Mouse (Mus musculus) hindbrain, embryonic 12.5 days (tissue): ENCODE results near the gene Pak1. TPM values are rescaled to one million over a fixed set of nuclear protein-coding genes. Genes with fewer than 3 reads are reported as not detected.

ENCODE experiments used
- ATAC-seq: fragments of 200-750 bp; cut with Nextera tagmentation; 2 replicates; pipeline ENCODE4 v1.8.0; 2017; ENCODE audit warnings: moderate TSS enrichment; ENCODE audit not compliant: low FRiP score
- H3K27ac ChIP-seq: fragments of 300-500 bp; sonication (generic); 2 replicates; pipeline ENCODE4 v1.5.1; 2016; ENCODE audit warnings: mild to moderate bottlenecking
- H3K27me3 ChIP-seq: fragments of 300-500 bp; sonication (generic); 2 replicates; pipeline ENCODE4 v1.6.1; 2016; ENCODE audit warnings: mild to moderate bottlenecking
- H3K36me3 ChIP-seq: fragments of 300-500 bp; sonication (generic); 2 replicates; pipeline ENCODE4 v1.6.1; 2016; ENCODE audit warnings: mild to moderate bottlenecking
- H3K4me1 ChIP-seq: fragments of 300-500 bp; sonication (generic); 2 replicates; pipeline ENCODE4 v1.6.1; 2016
- H3K4me2 ChIP-seq: fragments of 300-500 bp; sonication (generic); replicated peaks from 2 replicates; pipeline ENCODE4 v1.6.1; 2016; ENCODE audit warnings: mild to moderate bottlenecking
- H3K4me3 ChIP-seq: fragments of 300-500 bp; sonication (generic); 2 replicates; pipeline ENCODE4 v1.5.1; 2016; ENCODE audit warnings: mild to moderate bottlenecking
- H3K9ac ChIP-seq: fragments of 300-500 bp; sonication (generic); 2 replicates; pipeline ENCODE4 v1.6.1; 2016; ENCODE audit warnings: mild to moderate bottlenecking, moderate library complexity
- H3K9me3 ChIP-seq: fragments of 300-500 bp; sonication (generic); replicated peaks from 2 replicates; pipeline ENCODE4 v1.6.1; 2016; ENCODE audit warnings: mild to moderate bottlenecking
- WGBS: fragments of 180-500 bp; shearing (Covaris S2); methylation state at CpG from one replicate; pipeline ENCODE4 v1.1.7; 2016; 5-methylcytosine and 5-hydroxymethylcytosine counted together
- polyA plus RNA-seq: library from polyadenylated mRNA; unstranded; fragments of >200 nt; fragmentation: Nextera tagmentation; extraction: Ambion mirVana; gene quantifications from 2 replicates; pipeline ENCODE4 v1.2.1, GENCODE M21; 2016

The Pak1 gene
- 110 and 111 TPM in 2 replicates for polyA plus RNA-seq

DNA sequence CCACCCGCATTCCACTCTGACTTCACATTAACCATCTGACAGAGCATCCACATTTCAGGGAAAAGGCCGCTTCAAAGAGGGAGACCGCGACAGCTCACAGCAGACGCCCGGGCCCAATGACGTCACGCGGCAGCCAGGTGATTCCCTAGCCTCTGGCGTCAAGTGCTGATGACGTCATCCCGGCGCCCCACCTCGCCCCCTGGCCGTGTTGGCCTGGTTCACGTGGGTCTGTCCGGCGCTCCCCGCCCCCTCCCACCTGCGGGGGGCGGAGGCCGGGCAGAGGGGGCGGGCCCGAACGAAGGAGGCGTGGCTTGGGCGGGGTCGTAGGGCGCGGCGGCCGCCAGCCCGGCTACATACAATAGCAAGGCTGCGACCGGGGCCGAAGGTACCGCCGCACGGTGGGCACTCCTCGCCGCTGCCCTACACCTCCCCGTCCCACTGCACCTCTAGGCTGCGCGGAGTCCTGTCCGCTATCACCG lies at the start of gene Pak1:
TSS of gene Pak1 (plus strand) at position 352 of the 479 bp plus-strand sequence.
- no peaks in the 10 kb centered on the region for H3K9me3 ChIP-seq
- H3K27ac ChIP-seq, result peak within 1 kb of the TSS; percentile 73
- peak within 1 kb of the TSS; percentile 83 for H3K4me3 ChIP-seq
- H3K4me1 ChIP-seq, result peaks cover 18% of the 10 kb centered on the region
- under 1% methylated on average over 38 of the region's 46 CpGs for WGBS
- peak; percentile 95 for ATAC-seq
- H3K4me2 ChIP-seq, result peak within 1 kb of the TSS; percentile 68
- H3K36me3 ChIP-seq, result no peaks in the 10 kb centered on the region
- peak within 1 kb of the TSS; percentile 89 for H3K9ac ChIP-seq
- peaks cover 6% of the 10 kb centered on the region; the same call in 1 of the 2 replicates for H3K27me3 ChIP-seq

DNA sequence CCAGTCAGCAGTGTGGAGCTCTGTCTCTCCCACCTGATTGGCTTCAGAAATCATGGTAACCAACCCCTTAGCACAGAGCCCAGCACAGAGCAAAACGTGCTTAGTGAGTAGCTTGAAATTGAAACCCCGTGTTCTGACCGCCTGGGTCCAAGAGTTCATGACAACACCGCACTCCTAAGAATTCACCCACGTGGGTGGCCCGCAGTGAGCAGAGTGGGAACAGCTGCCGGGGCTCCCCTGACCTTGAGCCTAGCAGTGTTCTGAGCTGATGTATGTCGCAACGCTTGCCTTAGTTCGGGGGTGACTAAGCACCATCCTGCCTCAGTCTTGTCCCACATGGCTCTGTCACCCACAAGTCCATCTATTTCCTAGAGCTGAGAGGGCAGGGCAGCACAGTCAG lies 47.4 kb upstream of the Pak1 start:
- H3K27me3 ChIP-seq, result no peaks in the 10 kb centered on the region
- ATAC-seq, result no peak
- WGBS, result 48% methylated on average over 10 of the region's 10 CpGs
- no peaks in the 10 kb centered on the region for H3K9me3 ChIP-seq
- no peak overlapping the region for H3K4me2 ChIP-seq
- no peak overlapping the region for H3K9ac ChIP-seq
- peaks cover 13% of the 10 kb centered on the region for H3K4me1 ChIP-seq
- no peaks in the 10 kb centered on the region for H3K36me3 ChIP-seq
- H3K4me3 ChIP-seq, result no peak overlapping the region
- no peak overlapping the region for H3K27ac ChIP-seq

DNA sequence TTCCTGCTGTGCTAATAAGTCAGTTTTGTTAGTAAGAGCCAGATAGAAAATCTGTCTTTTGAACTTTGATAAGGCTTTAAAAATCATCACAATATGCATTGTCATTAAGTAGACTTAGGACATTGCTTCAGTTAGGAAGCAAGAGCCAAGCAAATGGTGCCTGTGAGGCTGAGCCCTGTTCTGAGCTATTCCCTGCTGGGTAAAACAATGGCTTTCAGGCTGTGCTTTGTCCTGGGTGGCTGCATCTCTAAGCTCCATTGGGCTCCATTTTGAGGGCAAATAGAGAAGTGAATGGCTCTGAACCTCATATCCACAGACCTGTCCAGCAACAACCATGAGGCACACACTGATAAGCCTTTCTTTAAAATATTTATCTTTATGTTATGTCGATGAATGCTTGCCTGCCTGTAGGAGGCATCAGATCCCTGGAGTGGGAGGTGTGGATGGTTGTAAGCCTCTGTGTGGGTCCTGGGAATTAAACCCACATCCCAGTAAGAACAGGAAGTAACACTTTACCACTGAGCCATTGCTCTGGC lies 46.5 kb upstream of the Pak1 start:
- Histone ChIP-seq H3K9me3 (no peaks in the 10 kb centered on the region), H3K4me2 (no peak overlapping the region), H3K27me3 (no peaks in the 10 kb centered on the region), H3K4me3 (no peak overlapping the region), H3K9ac (no peak overlapping the region), H3K27ac (no peak overlapping the region), H3K36me3 (no peaks in the 10 kb centered on the region), H3K4me1 (peaks cover 12% of the 10 kb centered on the region)
- 26% methylated on average over 1 of the region's 1 CpGs for WGBS
- no peak for ATAC-seq

DNA sequence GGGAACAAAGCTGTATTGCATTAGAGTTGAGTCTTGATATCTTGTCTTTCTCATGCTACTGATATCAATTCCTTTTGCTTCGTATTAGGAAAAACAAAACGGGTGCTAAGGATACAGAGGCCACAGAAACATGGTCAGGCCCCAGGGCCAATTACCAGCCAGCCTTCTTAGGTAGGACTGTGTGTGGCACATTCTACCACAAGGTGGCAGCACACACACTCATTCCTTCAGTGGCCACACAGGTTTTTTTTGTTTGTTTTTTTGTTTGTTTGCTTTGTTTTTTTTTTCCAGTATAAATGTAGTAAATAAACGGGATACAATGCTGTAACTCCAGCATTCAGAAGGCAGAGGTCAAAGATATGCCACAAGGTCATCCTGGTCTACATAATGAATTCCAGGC lies 43.0 kb upstream of the Pak1 start:
- WGBS, result 27% methylated on average over 3 of the region's 3 CpGs
- no peak for ATAC-seq

DNA sequence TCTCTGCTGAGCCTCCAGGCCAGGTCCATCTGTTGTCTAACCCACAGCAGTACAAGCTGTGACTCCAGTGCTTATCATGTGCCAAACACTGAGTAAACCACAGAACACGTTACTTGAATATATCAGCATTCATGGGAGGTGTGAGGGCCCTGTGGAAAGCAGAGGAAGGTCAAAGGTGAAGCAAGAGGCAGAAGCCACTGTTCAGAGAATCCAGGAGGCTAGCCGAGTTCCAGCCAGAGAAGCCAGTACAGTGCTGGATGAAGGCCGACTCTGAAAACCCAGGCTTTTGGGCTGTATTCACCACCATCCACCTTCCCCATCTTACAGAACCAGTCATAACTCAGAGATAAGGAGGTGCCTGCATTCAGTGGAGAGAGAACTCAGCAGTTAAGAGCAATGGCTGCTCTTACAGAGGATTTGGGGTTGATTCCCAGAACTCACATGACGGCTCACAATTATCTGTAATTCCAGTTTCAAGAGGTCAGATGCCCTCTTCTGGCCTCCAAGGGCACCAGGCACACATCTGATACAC lies 41.1 kb upstream of the Pak1 start:
- H3K27ac ChIP-seq, result no peak overlapping the region
- H3K4me2 ChIP-seq, result no peak overlapping the region
- 72% methylated on average over 4 of the region's 4 CpGs for WGBS
- H3K27me3 ChIP-seq, result no peaks in the 10 kb centered on the region
- no peaks in the 10 kb centered on the region for H3K36me3 ChIP-seq
- H3K4me3 ChIP-seq, result no peak overlapping the region
- no peak overlapping the region for H3K9ac ChIP-seq
- ATAC-seq, result no peak; the same call in 1 of the 2 replicates
- H3K4me1 ChIP-seq, result peaks cover 13% of the 10 kb centered on the region
- H3K9me3 ChIP-seq, result no peaks in the 10 kb centered on the region

More for the DNA sequence above, 43.0 kb upstream of the Pak1 start:
- no peak overlapping the region for H3K4me3 ChIP-seq
- H3K27me3 ChIP-seq, result no peaks in the 10 kb centered on the region
- H3K4me1 ChIP-seq, result peaks cover 16% of the 10 kb centered on the region
- no peak overlapping the region for H3K9ac ChIP-seq
- H3K36me3 ChIP-seq, result no peaks in the 10 kb centered on the region
- H3K4me2 ChIP-seq, result no peak overlapping the region
- H3K9me3 ChIP-seq, result no peaks in the 10 kb centered on the region
- H3K27ac ChIP-seq, result no peak overlapping the region

DNA sequence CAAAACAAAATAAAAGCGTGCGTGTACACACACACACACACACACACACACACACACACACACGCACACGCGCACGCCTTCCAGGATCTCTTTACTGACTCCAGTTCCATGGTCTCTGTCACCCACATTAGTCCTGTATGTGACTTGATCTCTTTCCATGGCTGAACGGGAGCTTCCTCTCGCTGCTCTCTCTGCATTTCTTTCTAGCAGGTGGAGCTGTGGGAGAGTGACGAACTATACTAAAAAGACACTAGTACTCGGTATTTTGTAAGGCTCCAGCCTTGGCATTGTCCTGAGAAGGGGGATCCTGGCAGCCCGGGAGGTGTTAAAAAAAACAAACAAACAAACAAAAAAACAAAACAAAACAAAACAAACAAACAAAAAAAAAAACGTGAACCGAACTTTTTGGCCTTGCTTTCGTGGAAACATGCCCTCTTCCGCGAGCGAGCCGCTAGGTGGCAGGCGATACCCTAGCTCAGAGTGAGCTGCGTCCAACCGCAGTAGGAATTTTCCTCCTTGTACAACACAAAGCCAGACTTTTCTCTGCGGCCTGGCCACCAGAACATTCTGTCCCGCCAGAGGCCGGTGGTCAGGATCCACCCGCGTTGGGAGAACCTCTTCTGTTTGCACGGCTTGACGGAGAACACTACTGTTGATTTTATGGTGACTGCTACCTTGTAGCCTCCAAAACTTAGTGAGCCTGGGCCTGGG lies 40.4 kb upstream of the Pak1 start:
- peaks cover 13% of the 10 kb centered on the region for H3K4me1 ChIP-seq
- no peak overlapping the region for H3K9ac ChIP-seq
- 27% methylated on average over 28 of the region's 28 CpGs for WGBS
- H3K4me2 ChIP-seq, result peak overlapping the region; percentile 36
- H3K27me3 ChIP-seq, result no peaks in the 10 kb centered on the region
- no peaks in the 10 kb centered on the region for H3K36me3 ChIP-seq
- no peak overlapping the region for H3K27ac ChIP-seq
- H3K9me3 ChIP-seq, result no peaks in the 10 kb centered on the region
- peak; percentile 58 for ATAC-seq
- no peak overlapping the region for H3K4me3 ChIP-seq

DNA sequence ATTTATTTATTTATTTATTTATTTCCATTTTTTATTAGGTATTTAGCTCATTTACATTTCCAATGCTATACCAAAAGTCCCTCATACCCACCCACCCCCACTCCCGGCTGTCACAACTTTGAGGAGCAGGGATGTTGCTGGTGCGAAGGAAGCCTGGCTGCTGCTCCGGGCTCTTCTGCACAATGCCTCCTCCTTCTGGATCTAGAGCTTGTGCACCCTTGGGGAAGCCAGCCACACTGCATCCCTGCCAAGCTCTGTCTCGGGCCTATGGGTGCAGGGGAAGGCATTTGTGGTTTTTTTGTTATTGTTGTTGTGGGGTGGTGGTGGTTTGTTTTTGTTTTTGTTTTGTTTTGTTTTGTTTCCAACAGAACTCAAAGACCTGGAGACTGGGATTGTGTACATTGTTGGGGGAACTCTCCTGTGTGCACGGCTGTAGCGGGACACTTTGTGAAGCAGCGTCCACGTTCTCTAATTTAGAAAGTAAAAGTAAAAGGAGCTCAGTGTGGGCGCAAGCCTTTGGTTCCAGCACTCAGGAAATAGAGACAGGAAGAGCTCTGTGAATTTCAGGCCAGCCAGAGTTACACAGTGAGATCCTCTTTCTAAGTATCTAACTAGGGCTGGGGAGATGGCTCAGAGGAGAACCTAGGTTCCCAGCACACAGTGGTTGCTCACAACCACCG lies 39.7 kb upstream of the Pak1 start:
- H3K27ac ChIP-seq, result no peak overlapping the region
- WGBS, result 60% methylated on average over 10 of the region's 10 CpGs
- H3K27me3 ChIP-seq, result no peaks in the 10 kb centered on the region
- peak overlapping the region; percentile 36; the same call in 1 of the 2 replicates for H3K4me2 ChIP-seq
- H3K4me1 ChIP-seq, result peaks cover 13% of the 10 kb centered on the region
- H3K36me3 ChIP-seq, result no peaks in the 10 kb centered on the region
- ATAC-seq, result peak; percentile 14; the same call in 1 of the 2 replicates
- no peaks in the 10 kb centered on the region for H3K9me3 ChIP-seq
- H3K9ac ChIP-seq, result no peak overlapping the region
- no peak overlapping the region for H3K4me3 ChIP-seq

DNA sequence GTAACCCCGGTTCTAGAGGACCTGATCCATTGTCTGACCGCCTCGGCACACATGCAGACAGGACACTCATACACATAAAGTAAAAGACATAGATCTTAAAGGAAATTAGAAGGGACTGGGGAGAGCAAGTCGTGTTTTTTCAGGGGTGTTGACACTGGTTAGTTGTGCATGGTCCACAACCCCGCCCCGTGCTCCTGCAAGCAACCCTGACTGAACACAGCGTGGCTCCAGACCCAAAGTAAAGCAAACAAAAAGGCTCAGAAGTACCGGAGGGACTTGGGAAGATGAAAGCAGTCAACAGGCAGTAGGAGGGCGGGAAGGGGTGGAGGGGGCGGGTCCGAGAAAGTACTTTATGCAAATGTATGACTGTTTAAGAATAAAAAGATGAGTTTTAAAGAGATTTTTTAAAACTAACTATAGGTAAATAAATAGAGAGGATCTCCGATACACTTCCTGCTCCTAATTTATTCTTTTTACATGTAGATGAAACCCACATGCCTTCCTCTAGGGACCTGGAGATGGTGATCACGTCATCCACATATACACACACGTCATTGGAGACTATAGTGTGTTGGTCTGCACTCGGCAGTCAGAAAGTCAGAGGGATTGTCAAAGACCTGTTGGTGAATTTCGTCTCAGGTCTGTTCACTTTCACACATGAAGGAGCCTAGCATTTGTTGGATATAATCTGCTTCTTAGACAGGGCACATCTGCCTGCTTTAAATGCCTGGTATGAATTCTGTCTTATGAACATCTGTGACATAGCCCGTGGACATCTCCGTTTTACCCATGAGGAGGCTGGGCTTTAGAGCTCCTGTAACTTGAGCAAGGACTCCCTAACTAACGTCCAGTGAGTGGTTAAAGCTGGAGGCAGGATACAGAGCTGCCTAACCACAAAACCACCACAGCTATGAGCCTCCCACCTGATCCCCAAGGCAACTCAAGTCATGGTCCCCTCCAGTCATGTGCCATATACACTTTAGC lies 38.8 kb upstream of the Pak1 start:
- Histone ChIP-seq H3K4me1 (peaks cover 13% of the 10 kb centered on the region), H3K36me3 (no peaks in the 10 kb centered on the region), H3K9me3 (no peaks in the 10 kb centered on the region), H3K9ac (no peak overlapping the region), H3K4me3 (no peak overlapping the region), H3K27me3 (no peaks in the 10 kb centered on the region), H3K4me2 (peak overlapping the region; percentile 36), H3K27ac (no peak overlapping the region)
- no peak for ATAC-seq
- WGBS, result 23% methylated on average over 19 of the region's 19 CpGs

DNA sequence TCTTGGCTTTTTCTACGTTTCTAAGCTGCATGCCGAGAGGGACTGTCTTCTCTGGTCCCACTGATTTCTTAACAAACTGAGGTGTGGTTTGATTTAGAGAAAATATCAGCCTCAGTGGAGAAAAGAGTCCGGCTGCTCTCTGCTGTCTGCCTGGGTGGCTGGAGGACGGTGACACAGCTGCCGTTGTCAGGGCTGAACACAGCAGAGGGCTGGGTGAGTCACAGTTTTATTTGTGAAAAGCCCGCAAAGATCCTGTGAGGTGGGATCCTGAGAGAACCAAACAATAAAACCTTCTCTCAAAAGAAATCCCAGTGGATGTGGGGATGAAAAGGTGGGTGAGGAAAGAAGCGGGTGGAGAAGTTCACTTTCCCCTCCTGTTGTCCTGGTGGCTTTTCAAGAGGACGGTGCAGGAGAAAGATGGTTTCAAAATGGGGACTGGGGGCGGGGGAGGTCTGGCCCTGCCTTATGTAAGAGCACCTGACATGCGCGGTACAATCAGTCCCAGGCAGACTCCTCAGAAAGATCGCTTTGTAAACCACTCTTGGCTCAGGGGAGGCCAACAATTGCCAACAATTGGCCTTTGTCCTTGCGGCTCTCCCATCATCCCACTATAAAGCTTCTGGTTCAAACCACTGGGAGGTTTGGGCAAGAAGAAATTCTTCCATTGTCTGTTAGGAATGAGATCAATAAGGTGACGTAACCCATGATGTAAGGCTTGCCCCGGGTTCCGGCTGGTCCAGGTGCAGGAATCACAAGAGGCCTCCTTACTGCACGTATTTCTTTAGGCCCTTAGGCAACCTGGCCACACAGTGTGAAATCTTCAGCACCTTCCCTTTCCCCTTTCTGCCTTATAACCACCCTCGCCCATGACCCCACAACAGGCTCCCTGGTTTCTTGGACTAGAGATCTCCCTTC lies 31.1 kb upstream of the Pak1 start:
- Histone ChIP-seq H3K36me3 (no peaks in the 10 kb centered on the region), H3K4me3 (no peak overlapping the region; the same call in 1 of the 2 replicates), H3K9me3 (no peaks in the 10 kb centered on the region)

DNA sequence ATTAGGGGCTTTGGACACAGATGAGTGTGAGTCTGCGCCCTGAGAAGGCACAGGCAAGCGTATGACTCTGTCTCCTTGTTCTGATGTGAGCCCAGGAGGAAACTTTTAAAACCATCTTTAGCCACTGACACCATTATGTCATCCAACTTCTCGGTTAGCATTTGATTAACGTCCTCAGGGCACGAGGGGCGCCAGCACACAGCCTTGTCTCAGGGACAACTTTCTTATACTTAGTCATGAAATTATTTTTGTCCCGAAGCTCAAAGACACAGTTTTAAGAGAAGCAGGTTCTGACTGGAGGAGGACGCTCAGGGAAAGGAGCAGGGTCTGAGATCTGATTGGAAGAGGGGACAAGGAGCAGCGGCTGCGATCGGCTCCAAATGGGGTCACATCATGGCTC lies 23.8 kb upstream of the Pak1 start:
- Histone ChIP-seq H3K4me1 (no peaks in the 10 kb centered on the region), H3K9me3 (no peaks in the 10 kb centered on the region), H3K4me3 (no peak overlapping the region), H3K9ac (no peak overlapping the region), H3K36me3 (no peaks in the 10 kb centered on the region), H3K4me2 (no peak overlapping the region), H3K27ac (no peak overlapping the region), H3K27me3 (no peaks in the 10 kb centered on the region)
- no peak for ATAC-seq
- 85% methylated on average over 11 of the region's 11 CpGs for WGBS

More for the DNA sequence above, 31.1 kb upstream of the Pak1 start:
- H3K9ac ChIP-seq, result 0 out of 2 replicates have a peak overlapping the region, but pooled peaks have one; percentile 25
- WGBS, result 34% methylated on average over 18 of the region's 18 CpGs
- peak overlapping the region; percentile 75 for H3K27ac ChIP-seq
- H3K27me3 ChIP-seq, result no peaks in the 10 kb centered on the region
- peak overlapping the region; percentile 38 for H3K4me2 ChIP-seq
- peaks cover 5% of the 10 kb centered on the region for H3K4me1 ChIP-seq
- ATAC-seq, result peak; percentile 85
